Mouse (Mus musculus) embryo, embryonic 10 days (tissue): Measurements from ENCODE around the gene H2afx.

ENCODE experiments used
- DNase-seq: peaks from one replicate; pipeline ENCODE4 v3.0.0-alpha.2; 2015; ENCODE audit warnings: low spot score

Gene H2afx

DNA sequence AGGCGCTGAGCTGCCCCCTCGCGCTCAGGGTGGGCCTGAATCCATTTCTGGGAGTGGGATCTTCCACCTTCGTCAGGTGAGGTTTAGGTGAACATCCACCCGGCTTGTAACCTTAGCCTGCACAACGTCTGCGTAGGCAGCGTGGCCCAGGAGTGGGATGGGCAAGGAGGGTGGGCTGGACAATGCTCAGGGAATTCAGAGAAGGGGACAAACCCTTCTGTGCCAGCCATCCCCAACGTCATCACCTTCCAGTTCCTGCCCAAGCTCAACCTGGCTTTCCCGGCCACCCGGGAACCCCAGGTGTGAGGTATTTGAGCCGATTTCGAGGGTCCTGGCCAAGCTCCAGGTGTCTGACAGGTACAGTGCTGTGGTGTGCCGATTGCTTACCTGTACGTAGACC lies 45.4 kb downstream of the H2afx start:
- DNase-seq: no peak

GRCm38 (mm10) chr9:44384596-44384995 lies 50.1 kb downstream of the H2afx start:
- no peak for DNase-seq
